Mouse (Mus musculus) liver, embryonic 12.5 days (tissue): ENCODE results near the gene Tmub2. TPM values are rescaled to one million over a fixed set of nuclear protein-coding genes. Genes with fewer than 3 reads are reported as not detected.
A peak's percentile ranks its signal among the peaks of the same experiment; 100 is the strongest.

Source experiments
- ATAC-seq: fragments of 200-750 bp; cut with Nextera tagmentation; 2 replicates; pipeline ENCODE4 v1.8.0; 2017; ENCODE audit warnings: moderate number of reproducible peaks, mild to moderate bottlenecking, moderate library complexity
- H3K27ac ChIP-seq: fragments of 300-500 bp; sonication (generic); 2 replicates; pipeline ENCODE4 v1.5.1; 2016; ENCODE audit warnings: mild to moderate bottlenecking
- H3K27me3 ChIP-seq: fragments of 300-500 bp; sonication (generic); replicated peaks from 2 replicates; pipeline ENCODE4 v1.6.1; 2016; ENCODE audit warnings: mild to moderate bottlenecking, moderate library complexity
- H3K36me3 ChIP-seq: fragments of 300-500 bp; sonication (generic); 2 replicates; pipeline ENCODE4 v1.6.1; 2016; ENCODE audit warnings: mild to moderate bottlenecking, moderate library complexity
- H3K4me1 ChIP-seq: fragments of 300-500 bp; sonication (generic); 2 replicates; pipeline ENCODE4 v1.6.1; 2016
- H3K4me2 ChIP-seq: fragments of 300-500 bp; sonication (generic); 2 replicates; pipeline ENCODE4 v1.6.1; 2016; ENCODE audit warnings: mild to moderate bottlenecking, moderate library complexity
- H3K4me3 ChIP-seq: fragments of 300-500 bp; sonication (generic); 2 replicates; pipeline ENCODE4 v1.5.1; 2016; ENCODE audit warnings: mild to moderate bottlenecking, moderate library complexity
- H3K9ac ChIP-seq: fragments of 300-500 bp; sonication (generic); 2 replicates; pipeline ENCODE4 v1.6.1; 2016; ENCODE audit warnings: mild to moderate bottlenecking, moderate library complexity
- H3K9me3 ChIP-seq: fragments of 300-500 bp; sonication (generic); replicated peaks from 2 replicates; pipeline ENCODE4 v1.6.1; 2016; ENCODE audit warnings: mild to moderate bottlenecking, moderate library complexity
- WGBS: fragments of 180-500 bp; shearing (Covaris S2); methylation state at CpG from one replicate; pipeline ENCODE4 v1.1.7; 2016; ENCODE audit not compliant: insufficient replicate concordance; 5-methylcytosine and 5-hydroxymethylcytosine counted together
- polyA plus RNA-seq: library from polyadenylated mRNA; unstranded; fragments of >200 nt; fragmentation: Nextera tagmentation; extraction: Ambion mirVana; gene quantifications from 2 replicates; pipeline ENCODE4 v1.2.1, GENCODE M21; 2016

Tmub2 gene
- 28.4 and 28.9 TPM in 2 replicates for polyA plus RNA-seq

- peak within 1 kb of the TSS; percentile 85 for H3K9ac ChIP-seq
- 1% methylated on average over 32 of the region's 32 CpGs for WGBS
- ATAC-seq = peak; percentile 87
- H3K4me3 ChIP-seq = peak within 1 kb of the TSS; percentile 71
- no peaks in the 10 kb centered on the region for H3K27me3 ChIP-seq
- no peaks in the 10 kb centered on the region for H3K9me3 ChIP-seq
- peak within 1 kb of the TSS; percentile 82 for H3K4me2 ChIP-seq
- H3K4me1 ChIP-seq = peaks cover 42% of the 10 kb centered on the region
- H3K36me3 ChIP-seq = peaks cover 25% of the 10 kb centered on the region
- peak within 1 kb of the TSS; percentile 79 for H3K27ac ChIP-seq
These were observed at the start of gene Tmub2 for GRCm38 (mm10) chr11:102284501-102285094. Gene Tmub2, plus strand, starts transcription at chr11:102284931.

DNA sequence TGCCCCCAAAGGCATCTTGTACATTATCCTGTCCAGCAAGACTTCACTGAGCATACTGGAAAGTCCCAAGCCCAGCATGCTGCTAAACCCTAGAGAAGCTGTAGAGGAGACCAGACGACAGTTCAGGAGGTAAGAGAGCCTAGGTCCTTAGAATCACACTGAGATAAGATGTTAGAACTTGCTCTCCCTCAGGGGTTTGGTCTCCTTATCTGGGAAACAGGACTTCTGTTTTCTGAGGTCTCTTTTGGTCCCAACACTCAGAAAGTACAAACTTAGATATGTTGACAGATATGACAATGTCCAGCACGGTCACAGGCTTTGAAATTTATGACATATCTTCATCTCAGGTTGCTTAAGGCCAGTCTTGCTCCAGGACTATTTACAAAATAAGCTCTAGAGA, 48.7 kb upstream of the Tmub2 start:
- Histone ChIP-seq H3K4me2 (no peak overlapping the region), H3K9ac (no peak overlapping the region), H3K4me1 (peaks cover 14% of the 10 kb centered on the region), H3K36me3 (no peaks in the 10 kb centered on the region), H3K27ac (no peak overlapping the region), H3K9me3 (no peaks in the 10 kb centered on the region), H3K27me3 (peaks cover 6% of the 10 kb centered on the region; the same call in 1 of the 2 replicates), H3K4me3 (no peak overlapping the region)
- 19% methylated on average over 2 of the region's 2 CpGs for WGBS
- ATAC-seq = no peak

GRCm38 (mm10) chr11:102240636-102241035, 44.1 kb upstream of the Tmub2 start:
- H3K27me3 ChIP-seq = peaks cover 22% of the 10 kb centered on the region
- H3K9me3 ChIP-seq = no peaks in the 10 kb centered on the region
- peaks cover 22% of the 10 kb centered on the region for H3K4me1 ChIP-seq
- WGBS = 76% methylated on average over 6 of the region's 6 CpGs
- no peak overlapping the region for H3K4me2 ChIP-seq
- no peak overlapping the region for H3K27ac ChIP-seq
- no peak overlapping the region for H3K9ac ChIP-seq
- no peaks in the 10 kb centered on the region for H3K36me3 ChIP-seq
- ATAC-seq = no peak
- no peak overlapping the region for H3K4me3 ChIP-seq

DNA sequence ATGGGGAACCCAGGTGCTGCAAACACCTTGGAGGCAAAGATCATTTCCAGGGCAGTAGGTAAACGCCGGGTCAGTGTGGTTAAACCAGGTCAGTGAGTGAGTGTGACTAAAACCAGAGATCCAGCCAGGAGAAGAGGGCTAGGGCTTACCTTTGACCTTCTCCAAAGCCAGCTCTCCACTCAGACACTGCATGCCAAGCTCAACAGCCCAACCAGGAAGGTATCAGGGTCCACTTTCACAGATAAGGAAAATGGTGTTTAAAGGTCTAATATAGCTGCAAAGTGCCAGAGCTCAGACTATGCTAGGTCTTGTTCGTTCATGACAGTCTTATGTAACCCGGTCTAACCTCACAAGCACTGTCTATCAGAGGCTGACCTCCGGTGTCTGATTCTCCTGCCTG, 43.5 kb upstream of the Tmub2 start:
- 66% methylated on average over 5 of the region's 5 CpGs for WGBS

GRCm38 (mm10) chr11:102241874-102242273, 42.9 kb upstream of the Tmub2 start:
- ATAC-seq = no peak
- WGBS = 50% methylated on average over 5 of the region's 5 CpGs

More for the DNA sequence above, 43.5 kb upstream of the Tmub2 start:
- H3K27ac ChIP-seq = no peak overlapping the region
- peaks cover 26% of the 10 kb centered on the region for H3K27me3 ChIP-seq
- no peak overlapping the region for H3K4me2 ChIP-seq
- H3K9ac ChIP-seq = no peak overlapping the region
- H3K4me3 ChIP-seq = no peak overlapping the region
- H3K4me1 ChIP-seq = peaks cover 16% of the 10 kb centered on the region
- no peaks in the 10 kb centered on the region for H3K9me3 ChIP-seq
- no peaks in the 10 kb centered on the region for H3K36me3 ChIP-seq
- 0 out of 2 replicates have a peak, but pooled peaks have one; percentile 37 for ATAC-seq

GRCm38 (mm10) chr11:102244926-102245449, 39.7 kb upstream of the Tmub2 start:
- Histone ChIP-seq H3K36me3 (no peaks in the 10 kb centered on the region), H3K4me1 (peaks cover 21% of the 10 kb centered on the region), H3K9me3 (no peaks in the 10 kb centered on the region), H3K4me3 (peak overlapping the region; percentile 36), H3K4me2 (peak overlapping the region; percentile 60), H3K9ac (peak overlapping the region; percentile 48; the same call in 1 of the 2 replicates), H3K27me3 (peaks cover 20% of the 10 kb centered on the region), H3K27ac (no peak overlapping the region)
- 2% methylated on average over 32 of the region's 32 CpGs for WGBS
- no peak for ATAC-seq

More at GRCm38 (mm10) chr11:102241874-102242273, 42.9 kb upstream of the Tmub2 start:
- H3K9ac ChIP-seq = no peak overlapping the region
- no peaks in the 10 kb centered on the region for H3K9me3 ChIP-seq
- no peak overlapping the region for H3K4me2 ChIP-seq
- H3K4me3 ChIP-seq = no peak overlapping the region
- H3K27ac ChIP-seq = no peak overlapping the region
- peaks cover 26% of the 10 kb centered on the region for H3K27me3 ChIP-seq
- peaks cover 12% of the 10 kb centered on the region for H3K4me1 ChIP-seq
- H3K36me3 ChIP-seq = no peaks in the 10 kb centered on the region

GRCm38 (mm10) chr11:102245581-102246272, 39.0 kb upstream of the Tmub2 start:
- Histone ChIP-seq H3K4me3 (no peak overlapping the region; the same call in 1 of the 2 replicates), H3K27ac (no peak overlapping the region), H3K4me1 (peaks cover 21% of the 10 kb centered on the region), H3K9me3 (no peaks in the 10 kb centered on the region), H3K36me3 (peaks cover 3% of the 10 kb centered on the region), H3K4me2 (peak overlapping the region; percentile 60), H3K9ac (peak overlapping the region; percentile 48; the same call in 1 of the 2 replicates), H3K27me3 (peaks cover 20% of the 10 kb centered on the region)
- WGBS = 64% methylated on average over 14 of the region's 14 CpGs
- no peak for ATAC-seq

DNA sequence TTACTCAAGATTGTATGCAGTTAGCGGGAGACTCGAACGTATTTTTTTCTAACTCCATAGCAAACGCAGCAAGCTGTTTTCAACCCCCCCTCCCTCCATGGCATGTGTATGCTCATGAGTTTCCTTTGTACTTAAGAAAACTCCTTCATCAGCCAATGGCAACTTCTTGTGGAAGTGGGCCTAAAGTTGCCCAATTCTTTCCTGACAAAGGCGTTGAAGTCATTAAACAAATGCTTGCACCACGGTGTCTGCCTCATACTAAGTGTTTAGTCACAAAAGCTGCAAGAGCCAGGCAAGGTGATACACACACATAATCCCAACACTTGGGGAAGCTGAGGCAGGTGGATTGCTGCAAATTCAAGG, 38.5 kb upstream of the Tmub2 start:
- Histone ChIP-seq H3K4me1 (peaks cover 21% of the 10 kb centered on the region), H3K27ac (no peak overlapping the region)
- WGBS = 72% methylated on average over 6 of the region's 6 CpGs

DNA sequence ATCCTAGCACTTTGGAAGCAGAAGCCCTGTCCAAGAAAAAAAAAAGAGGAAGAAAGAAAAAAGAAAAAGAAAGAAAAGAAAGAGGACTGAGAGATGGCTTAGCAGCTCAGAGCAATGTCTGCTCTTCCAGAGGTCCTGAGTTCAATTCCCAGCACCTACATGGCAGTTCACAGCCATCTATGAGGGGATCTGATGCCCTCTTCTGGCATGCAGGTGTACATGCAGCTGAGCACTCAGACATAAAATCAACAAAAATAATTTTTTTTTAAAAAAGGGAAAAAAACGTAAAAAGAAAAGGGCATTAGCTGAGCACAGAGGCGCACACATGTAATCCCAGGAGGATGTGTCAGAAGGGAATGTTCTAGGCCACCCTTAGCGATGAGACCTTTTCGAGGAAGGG, 37.9 kb upstream of the Tmub2 start:
- 73% methylated on average over 4 of the region's 4 CpGs for WGBS
- no peak overlapping the region for H3K27ac ChIP-seq
- H3K4me2 ChIP-seq = no peak overlapping the region
- H3K27me3 ChIP-seq = peaks cover 20% of the 10 kb centered on the region
- peaks cover 14% of the 10 kb centered on the region for H3K36me3 ChIP-seq
- no peak overlapping the region for H3K4me3 ChIP-seq
- no peak for ATAC-seq
- no peaks in the 10 kb centered on the region for H3K9me3 ChIP-seq
- no peak overlapping the region for H3K9ac ChIP-seq
- H3K4me1 ChIP-seq = peaks cover 21% of the 10 kb centered on the region

More for the DNA sequence above, 38.5 kb upstream of the Tmub2 start:
- H3K4me3 ChIP-seq = no peak overlapping the region
- H3K9ac ChIP-seq = no peak overlapping the region
- no peak overlapping the region for H3K4me2 ChIP-seq
- no peak for ATAC-seq
- peaks cover 8% of the 10 kb centered on the region for H3K36me3 ChIP-seq
- no peaks in the 10 kb centered on the region for H3K9me3 ChIP-seq
- peaks cover 20% of the 10 kb centered on the region for H3K27me3 ChIP-seq

GRCm38 (mm10) chr11:102248630-102249230, 36.0 kb upstream of the Tmub2 start, which contains the start of gene BC030867:
Gene BC030867, plus strand, starts transcription at chr11:102248882.
- Histone ChIP-seq H3K4me1 (peaks cover 21% of the 10 kb centered on the region), H3K27me3 (peaks cover 20% of the 10 kb centered on the region), H3K36me3 (peaks cover 23% of the 10 kb centered on the region), H3K4me2 (peak within 1 kb of the TSS; percentile 92), H3K9ac (peak within 1 kb of the TSS; percentile 85), H3K27ac (peak within 1 kb of the TSS; percentile 76), H3K4me3 (peak within 1 kb of the TSS; percentile 82), H3K9me3 (no peaks in the 10 kb centered on the region)
- peak; percentile 83 for ATAC-seq
- WGBS = 1% methylated on average over 41 of the region's 41 CpGs

- Histone ChIP-seq H3K27me3 (peaks cover 15% of the 10 kb centered on the region), H3K9ac (peak overlapping the region; percentile 85), H3K4me3 (peak overlapping the region; percentile 82), H3K4me2 (peak overlapping the region; percentile 92), H3K36me3 (peaks cover 29% of the 10 kb centered on the region), H3K9me3 (no peaks in the 10 kb centered on the region), H3K27ac (peak overlapping the region; percentile 76), H3K4me1 (peaks cover 20% of the 10 kb centered on the region)
- WGBS = 10% methylated on average over 9 of the region's 9 CpGs
- peak; percentile 21; the same call in 1 of the 2 replicates for ATAC-seq
These were observed 35.2 kb upstream of the Tmub2 start for GRCm38 (mm10) chr11:102249351-102250090.
